Mouse (Mus musculus) testis, adult 2 months (tissue): ENCODE data around the gene Fkbp15.

Source experiments
- CTCF ChIP-seq: fragments of 200-500 bp; IDR thresholded peaks from 2 replicates; pipeline ENCODE4 v1.5.1; 2012; ENCODE audit warnings: low read depth, mild to moderate bottlenecking, inconsistent platforms, low read length, moderate library complexity; ENCODE audit not compliant: control insufficient read depth, insufficient read depth, insufficient replicate concordance
- POLR2A ChIP-seq: fragments of 200-500 bp; IDR thresholded peaks from 2 replicates; pipeline ENCODE4 v1.6.1; 2012; ENCODE audit warnings: low read depth, mild to moderate bottlenecking, inconsistent platforms, low read length, moderate library complexity; ENCODE audit not compliant: control insufficient read depth

DNA sequence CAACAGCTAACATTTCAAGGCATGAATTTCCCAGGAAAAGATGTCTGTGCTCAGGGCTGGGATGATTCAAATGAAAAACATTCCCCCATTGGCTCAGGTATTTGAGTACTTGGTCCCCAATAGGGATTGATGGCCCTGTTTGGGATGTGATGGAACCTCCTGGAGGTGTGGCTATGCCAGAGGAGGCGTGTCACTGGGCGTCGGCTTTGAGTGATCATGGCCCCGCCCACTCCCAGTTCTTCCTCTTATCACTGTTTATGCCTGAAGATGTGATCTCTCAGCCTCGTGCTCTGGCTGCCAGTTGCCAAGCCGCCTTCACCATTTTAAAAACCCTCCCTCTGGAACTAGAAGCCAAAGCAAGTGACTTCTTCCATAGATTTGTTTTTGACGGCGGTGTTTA lies 105.8 kb downstream of the Fkbp15 start:
- TF ChIP-seq CTCF, result no peak
- TF ChIP-seq POLR2A, result no peak
